Mouse (Mus musculus): ENCODE results near the gene Ddx58.

Ddx58 gene

GRCm38 (mm10) chr4:40183781-40184180 is 55.8 kb downstream of the Ddx58 start:
- in situ Hi-C loops (cut with MboI, MseI), result loop anchor here (10.0 kb wide), 1 partner anchor 1069 kb away; no protein-coding TSS in a partner anchor

GRCm38 (mm10) chr4:40182651-40183320 is 56.8 kb downstream of the Ddx58 start:
- in situ Hi-C loops (cut with MboI, MseI), result loop anchor here (10.0 kb wide), 1 partner anchor 1068 kb away; no protein-coding TSS in a partner anchor

- in situ Hi-C loops (cut with MboI, MseI), result loop anchor here (10.0 kb wide), 1 partner anchor 1067 kb away; no protein-coding TSS in a partner anchor
These were observed 57.9 kb downstream of the Ddx58 start for GRCm38 (mm10) chr4:40181681-40182080.

GRCm38 (mm10) chr4:40180046-40180445 is 59.6 kb downstream of the Ddx58 start:
- in situ Hi-C loops (cut with MboI, MseI), result loop anchor here (10.0 kb wide), 1 partner anchor 1065 kb away; no protein-coding TSS in a partner anchor

- in situ Hi-C loops (cut with MboI, MseI), result no loop called here
These were observed 61.0 kb downstream of the Ddx58 start for GRCm38 (mm10) chr4:40178584-40178983.

- in situ Hi-C loops (cut with MboI, MseI), result no loop called here
These were observed 65.3 kb downstream of the Ddx58 start for GRCm38 (mm10) chr4:40174321-40174720.

- in situ Hi-C loops (cut with MboI, MseI), result no loop called here
These were observed 67.3 kb downstream of the Ddx58 start for GRCm38 (mm10) chr4:40172336-40172735.

DNA sequence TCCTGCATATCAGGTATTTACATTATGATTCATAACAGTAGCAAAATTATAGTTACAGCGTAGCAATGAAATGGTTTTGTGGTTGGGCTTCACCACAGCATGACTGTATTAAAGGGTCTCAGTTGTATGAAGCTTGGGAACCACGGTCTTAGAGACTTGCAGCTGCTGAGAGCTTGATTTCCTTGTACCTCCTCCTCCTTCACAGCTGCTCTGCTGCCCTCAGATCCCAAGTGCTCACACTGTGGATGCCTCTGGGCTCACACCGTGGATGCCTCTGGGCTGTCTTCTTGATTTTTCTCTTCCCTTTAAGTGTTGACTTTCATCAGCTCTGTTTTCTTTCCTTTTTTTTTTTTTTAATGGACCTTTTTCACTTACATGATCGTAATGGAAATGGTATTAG is 68.2 kb downstream of the Ddx58 start:
- in situ Hi-C loops (cut with MboI, MseI), result no loop called here

- in situ Hi-C loops (cut with MboI, MseI), result no loop called here
These were observed 76.0 kb downstream of the Ddx58 start for GRCm38 (mm10) chr4:40163646-40164045.

DNA sequence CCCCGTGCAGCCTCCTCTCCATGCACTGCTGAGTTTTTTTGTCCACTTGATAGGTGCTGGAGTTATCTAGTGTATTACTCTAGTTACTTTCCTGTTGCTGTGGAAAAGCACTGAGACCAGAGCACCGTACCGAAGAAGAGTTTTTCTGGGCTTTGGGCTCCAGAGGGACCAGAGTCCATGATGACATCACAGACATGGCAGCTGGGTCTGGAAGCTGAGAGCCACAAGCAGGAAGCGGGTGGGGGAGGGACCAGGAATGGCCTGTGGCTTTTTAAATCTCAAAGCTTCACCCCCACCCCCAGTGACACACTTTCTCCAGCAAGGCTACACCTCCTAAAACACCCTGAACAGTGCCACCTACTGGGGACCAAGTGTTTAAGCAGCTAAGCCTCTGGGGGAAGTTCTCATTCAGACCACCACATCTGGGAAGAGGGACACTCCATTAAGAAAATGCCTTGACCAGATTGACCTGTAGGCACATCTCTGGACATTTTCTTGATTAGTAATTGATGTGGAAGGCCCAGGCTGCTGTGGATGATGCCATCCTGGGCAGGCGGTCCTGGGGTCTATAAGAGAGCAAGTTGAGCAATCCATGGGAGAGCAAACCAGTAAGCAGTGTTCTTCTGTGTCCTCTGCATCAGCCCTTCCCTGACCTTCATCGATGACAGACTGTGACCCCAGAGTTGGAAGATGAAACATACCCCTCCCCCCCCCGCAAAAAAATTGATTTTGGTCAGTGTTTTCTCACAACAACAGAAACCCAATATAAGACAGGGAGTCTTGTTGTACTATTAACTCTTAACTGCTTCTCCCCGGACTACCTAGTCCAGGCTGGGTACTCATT is 78.8 kb downstream of the Ddx58 start:
- in situ Hi-C loops (cut with MboI, MseI), result no loop called here

- in situ Hi-C loops (cut with MboI, MseI), result no loop called here
These were observed 81.4 kb downstream of the Ddx58 start for GRCm38 (mm10) chr4:40158224-40158540.

DNA sequence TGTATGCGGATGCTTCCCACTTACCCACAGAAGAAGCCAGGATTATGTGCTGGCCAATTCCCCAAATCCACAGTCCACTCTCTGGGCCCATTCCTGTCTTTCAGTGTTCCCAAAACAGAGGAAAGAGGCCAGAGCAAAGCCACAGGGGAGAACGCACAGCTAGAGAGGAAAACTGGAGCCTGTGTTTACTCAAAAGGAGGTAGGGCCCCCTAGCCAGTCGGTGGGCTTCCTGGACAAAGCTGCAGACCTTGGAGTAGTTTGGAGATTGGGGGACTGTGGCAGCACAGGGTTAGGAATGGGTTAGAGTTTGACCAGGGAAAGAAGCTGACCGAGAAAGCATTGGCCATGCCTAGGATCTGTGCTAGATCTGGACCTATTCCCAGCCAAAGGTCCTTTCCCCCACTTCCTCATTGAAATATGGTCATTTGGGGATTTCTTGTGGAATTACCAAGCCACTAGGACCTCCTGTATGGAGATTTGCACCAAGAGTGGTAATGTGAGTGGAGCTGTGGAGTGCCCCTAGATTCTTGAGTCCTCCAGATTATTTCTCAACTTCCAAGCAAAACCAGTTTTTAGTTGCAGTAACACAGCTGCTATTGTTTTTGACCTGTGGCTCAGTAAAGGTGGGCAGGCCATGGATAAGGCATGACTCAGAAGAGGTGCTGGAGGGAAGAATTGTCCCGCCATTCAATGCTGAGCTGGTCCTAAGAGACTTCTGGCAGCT is 82.0 kb downstream of the Ddx58 start:
- in situ Hi-C loops (cut with MboI, MseI), result no loop called here

DNA sequence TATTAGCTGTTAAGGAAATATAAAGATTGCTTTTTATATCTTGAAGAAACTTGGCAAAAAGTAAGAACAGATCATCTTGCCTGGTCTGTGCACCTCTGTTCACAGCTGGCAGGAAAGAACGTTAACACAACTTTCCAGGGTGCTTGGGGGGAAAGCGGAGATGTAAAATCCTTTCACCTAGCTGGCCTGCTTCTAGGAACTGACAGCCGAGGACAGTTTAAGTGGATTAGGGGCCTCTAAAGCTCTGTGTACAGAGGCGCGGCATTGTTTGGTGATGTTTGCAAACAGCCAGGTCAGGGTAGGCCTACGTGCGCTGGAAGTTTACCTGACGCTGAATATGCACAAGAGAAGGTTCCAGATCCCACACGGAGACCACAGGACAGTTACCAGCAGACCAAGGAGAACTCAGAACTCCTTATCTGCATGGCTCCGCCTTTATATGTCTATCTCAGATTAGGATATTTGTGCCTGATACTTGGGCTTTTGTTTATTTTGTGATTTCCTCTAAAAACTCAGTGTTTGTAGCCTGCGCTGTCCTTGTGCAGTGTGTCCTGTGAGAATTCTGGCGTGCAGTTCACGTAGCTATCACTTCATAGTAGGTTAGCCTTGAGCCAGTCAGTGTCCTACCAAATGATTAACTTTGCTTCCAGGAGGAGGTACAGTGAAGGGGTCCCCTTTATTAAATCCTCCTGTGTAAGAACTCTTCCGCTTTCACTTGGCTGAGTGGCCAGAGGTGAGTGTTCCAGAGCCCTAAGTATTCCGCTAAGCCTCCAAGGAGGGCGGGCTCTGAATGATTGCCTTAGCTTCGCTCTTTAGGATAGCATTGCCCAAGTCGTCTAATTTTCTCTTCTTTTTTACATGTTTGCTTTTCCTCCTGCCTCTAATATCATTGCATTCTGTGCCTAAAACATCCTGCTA is 82.8 kb downstream of the Ddx58 start:
- in situ Hi-C loops (cut with MboI, MseI), result no loop called here

DNA sequence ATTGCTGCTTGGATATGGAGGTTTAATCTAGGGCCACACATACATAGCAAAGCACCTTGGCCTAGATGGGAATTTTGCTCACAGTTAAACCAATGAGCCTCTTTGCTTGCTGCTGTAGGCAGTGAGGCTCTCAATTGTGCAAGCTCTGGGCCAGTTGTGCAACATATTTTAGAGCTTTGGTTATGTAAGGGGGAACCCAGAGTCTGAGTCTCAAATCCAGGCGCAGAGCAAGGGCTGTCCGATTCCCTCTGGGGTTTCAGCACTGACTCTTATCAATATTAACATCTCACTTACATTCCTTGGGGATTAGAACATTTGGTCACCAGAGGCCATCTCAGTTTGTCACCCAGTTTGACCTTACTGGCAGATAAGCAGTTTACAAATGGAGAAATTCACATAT is 83.5 kb downstream of the Ddx58 start:
- in situ Hi-C loops (cut with MboI, MseI), result no loop called here

DNA sequence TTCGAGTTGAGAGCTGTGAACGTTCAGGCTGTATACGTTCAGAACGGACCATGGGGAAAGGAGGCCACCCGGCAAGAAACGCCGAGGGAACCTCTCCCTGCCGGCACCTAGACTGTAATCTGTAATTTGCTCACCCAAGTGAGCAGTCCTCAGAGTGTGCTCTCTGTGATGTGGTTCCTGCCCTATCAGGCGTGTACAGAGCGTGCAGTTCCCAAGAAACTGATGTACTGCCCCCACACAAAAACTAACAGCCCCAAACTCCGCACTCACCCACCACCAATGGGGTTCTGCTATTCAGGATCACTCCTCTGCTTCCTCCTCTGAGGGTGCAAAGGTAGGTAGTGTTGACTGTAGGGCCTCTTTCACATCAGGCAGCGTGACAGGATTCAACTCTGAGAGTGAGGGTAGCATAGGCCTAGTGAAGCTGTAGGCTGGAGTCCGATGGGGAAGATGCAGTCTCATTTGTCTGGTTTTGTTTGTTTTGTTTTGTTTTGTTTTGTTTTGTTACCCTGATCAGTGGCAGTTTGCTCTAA is 84.1 kb downstream of the Ddx58 start:
- in situ Hi-C loops (cut with MboI, MseI), result no loop called here

DNA sequence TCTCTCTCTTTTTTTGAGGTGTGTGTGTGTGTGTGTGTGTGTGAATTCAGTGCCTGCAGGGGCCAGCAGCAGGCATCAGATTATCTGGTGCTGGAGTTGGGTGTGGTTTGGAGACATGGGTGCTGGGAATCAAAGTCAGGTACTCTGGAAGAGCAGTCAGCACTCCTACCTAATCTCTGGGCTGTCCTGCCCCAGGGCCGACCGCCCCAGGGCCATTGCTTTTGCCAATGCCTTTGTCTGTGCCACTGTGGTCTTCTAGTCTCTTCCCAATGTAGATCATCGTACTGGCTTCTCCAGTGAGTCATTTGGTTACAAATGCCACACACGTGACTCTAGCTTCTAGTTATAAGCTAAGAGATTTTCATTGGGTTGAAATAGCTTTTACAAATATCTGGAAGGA is 84.9 kb downstream of the Ddx58 start:
- in situ Hi-C loops (cut with MboI, MseI), result no loop called here

All from T-helper 1 cell (primary cell).